Mouse (Mus musculus): Measurements from ENCODE around the gene Trmt11. TPM values are rescaled to one million over a fixed set of nuclear protein-coding genes. Genes with fewer than 3 reads are reported as not detected.

Gene Trmt11
- polyA plus RNA-seq (2017; shearing (Covaris generic)): 46.6 TPM

GRCm38 (mm10) chr10:30600542-30600966 is at the start of gene Trmt11:
Trmt11 (minus strand) TSS chr10:30600749.

GRCm38 (mm10) chr10:30629513-30629912 is 29.0 kb upstream of the Trmt11 start, which contains the start of gene Hint3:
Hint3 (minus strand) TSS chr10:30629632.

Other genes starting within 250 kb of the Trmt11 start
- gene Hint3, start 28.9 kb upstream of the Trmt11 start, polyA plus RNA-seq (2017; shearing (Covaris generic)): 50.2 TPM
- 114 TPM for gene Ncoa7, start 202.6 kb upstream of the Trmt11 start, polyA plus RNA-seq (2017; shearing (Covaris generic))
- gene Hey2, start 242.1 kb upstream of the Trmt11 start, polyA plus RNA-seq (2017; shearing (Covaris generic)): not detected

Measured in CD4-positive, CD25-positive, alpha-beta regulatory T cell (primary cell).